Mouse (Mus musculus) ES-E14 (cell line): ENCODE results near the gene Eci1.

ENCODE experiments used
- CHD2 ChIP-seq: IDR thresholded peaks from 2 replicates; pipeline ENCODE4 v1.6.1; 2014; ENCODE audit warnings: mild to moderate bottlenecking, low read depth, low read length, inconsistent platforms
- HCFC1 ChIP-seq: IDR thresholded peaks from 2 replicates; pipeline ENCODE4 v1.6.1; 2012; ENCODE audit warnings: low read length, inconsistent platforms, borderline replicate concordance; ENCODE audit not compliant: insufficient read depth
- MAFK ChIP-seq: IDR thresholded peaks from 2 replicates; pipeline ENCODE4 v1.6.1; 2014; ENCODE audit warnings: mild to moderate bottlenecking, low read depth, low read length, inconsistent platforms; ENCODE audit not compliant: insufficient read depth
- ZNF384 ChIP-seq: IDR thresholded peaks from 2 replicates; pipeline ENCODE4 v1.6.1; 2012; ENCODE audit warnings: low read depth, low read length, inconsistent platforms

- TF ChIP-seq ZNF384 (no peak), MAFK (no peak), HCFC1 (no peak), CHD2 (no peak)
These were observed 16.3 kb downstream of the Eci1 start, which contains the start of gene Dnase1l2 for GRCm38 (mm10) chr17:24442632-24443155.
